Mouse (Mus musculus) hindlimb bud, embryonic 11.5 days (tissue): ENCODE results near the gene Cd300lf.

Experiments used
- DNase-seq: peaks from one replicate; pipeline ENCODE4 v3.0.0-alpha.2; 2012; ENCODE audit warnings: low read depth, low spot score; ENCODE audit errors: extremely low spot score

Gene Cd300lf

DNA sequence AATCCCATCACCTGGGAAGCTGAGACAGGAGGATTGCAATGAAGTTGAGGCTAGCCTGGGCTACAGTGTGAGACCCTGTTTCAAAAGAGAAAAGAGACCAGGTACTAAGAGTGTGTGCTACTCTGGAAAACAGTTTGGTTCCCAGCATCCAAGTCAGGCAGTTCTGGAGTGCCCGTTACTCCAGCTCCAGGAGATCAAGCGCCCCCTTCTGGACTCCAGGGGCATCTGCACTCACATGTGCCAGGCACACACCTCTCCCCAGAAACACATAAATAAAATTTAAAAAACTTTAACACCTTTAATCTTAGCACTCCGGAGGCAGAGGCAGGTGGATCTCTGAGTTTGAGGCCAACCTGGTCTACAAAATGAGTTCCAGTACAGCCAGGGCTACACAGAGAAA is 52.4 kb downstream of the Cd300lf start:
- DNase-seq = no peak

DNA sequence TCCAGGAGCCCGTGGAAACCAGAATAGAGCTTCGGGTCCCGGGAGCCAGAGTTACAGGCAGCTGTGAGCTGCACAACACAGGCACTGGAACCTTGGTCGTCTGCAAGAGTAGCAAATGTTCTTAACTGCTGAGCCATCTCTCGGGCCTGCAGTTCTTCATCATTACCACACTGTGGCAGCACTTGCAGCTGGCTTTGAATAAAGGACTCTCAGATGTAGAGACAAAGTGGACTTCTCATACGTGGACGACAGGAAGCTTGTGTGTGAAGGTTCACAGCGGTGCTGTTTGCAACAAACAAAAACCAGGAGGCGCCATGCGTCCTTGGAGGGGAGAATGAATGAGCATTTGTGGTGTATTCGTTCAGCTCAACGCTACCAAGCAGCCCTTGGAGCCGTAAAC is 52.9 kb downstream of the Cd300lf start:
- DNase-seq = peak; percentile 46

DNA sequence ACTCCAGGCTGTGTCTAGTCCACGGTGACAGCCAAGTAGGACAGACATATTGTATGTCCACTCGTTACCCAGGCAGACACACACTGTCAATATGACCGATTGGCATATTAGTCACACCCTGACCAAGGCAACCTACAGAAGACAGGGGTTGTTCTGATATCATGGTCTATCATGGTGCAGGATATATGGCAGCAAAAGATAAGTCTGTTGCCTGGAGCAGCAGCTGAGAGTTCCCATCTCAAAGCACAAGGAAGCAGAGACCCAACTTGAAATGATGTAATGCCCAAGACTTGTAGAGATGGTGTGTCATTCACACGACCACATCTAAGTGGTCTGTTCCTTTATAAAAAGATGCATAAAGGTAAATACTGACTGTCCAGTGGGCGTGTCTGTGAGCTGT is 55.1 kb downstream of the Cd300lf start:
- DNase-seq = no peak

DNA sequence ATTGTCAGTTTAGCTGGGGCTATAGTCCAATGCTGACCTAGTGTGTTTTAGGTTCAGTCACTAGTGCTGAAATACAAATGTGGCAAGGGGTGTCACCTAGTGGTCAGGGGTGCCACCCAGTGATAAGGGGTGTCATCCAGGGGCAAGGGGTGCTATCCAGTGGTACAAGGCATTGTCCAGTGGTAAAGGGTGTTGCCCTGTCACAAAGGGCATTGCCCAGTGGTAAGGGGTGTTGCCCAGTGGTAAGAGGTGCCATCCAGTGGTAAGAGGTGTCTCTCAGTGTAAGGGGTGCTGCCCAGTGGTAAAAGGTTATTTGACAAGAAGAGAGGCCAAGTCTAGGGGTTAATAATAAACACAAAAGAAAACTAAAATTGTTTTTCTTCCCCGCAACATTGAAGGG is 56.4 kb downstream of the Cd300lf start:
- no peak for DNase-seq

DNA sequence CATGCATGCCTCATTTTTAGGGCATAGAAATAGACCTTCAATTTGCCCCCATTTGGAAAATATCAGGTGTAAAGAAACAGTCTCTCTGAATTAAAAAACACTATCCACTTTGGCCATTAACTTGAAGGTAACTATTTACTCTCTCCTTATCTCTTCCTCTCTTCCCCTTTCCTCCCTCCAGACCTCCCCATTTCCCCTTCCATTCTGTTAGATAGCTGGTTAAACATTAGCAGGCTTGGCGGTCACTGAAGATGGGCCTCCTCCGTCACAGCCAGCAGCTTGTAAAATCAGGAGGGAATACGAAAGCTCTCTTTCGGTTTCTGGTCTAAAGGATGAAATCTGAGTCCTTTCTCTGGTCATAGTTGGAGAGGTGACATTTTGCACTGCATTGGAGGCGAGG is 57.9 kb downstream of the Cd300lf start:
- DNase-seq = no peak

DNA sequence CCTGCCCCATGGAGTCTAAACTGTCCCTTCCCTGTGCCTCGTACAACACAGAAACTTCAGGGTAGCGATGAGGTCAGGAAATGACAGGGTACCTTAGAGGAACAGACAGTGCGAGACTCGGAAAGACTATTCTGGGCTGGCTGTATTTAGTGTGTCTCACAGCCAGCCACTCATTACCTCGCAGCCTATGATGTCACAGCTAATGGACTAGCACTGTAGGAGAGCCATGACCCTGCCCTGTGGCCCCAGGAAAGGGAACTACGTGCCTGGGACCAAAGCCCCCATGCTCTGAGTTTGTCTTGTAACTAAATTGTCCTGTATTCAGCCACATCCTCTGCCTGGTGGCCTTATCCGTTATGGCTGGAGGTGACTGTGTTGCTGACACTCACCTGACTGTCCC is 58.4 kb downstream of the Cd300lf start:
- DNase-seq = no peak

DNA sequence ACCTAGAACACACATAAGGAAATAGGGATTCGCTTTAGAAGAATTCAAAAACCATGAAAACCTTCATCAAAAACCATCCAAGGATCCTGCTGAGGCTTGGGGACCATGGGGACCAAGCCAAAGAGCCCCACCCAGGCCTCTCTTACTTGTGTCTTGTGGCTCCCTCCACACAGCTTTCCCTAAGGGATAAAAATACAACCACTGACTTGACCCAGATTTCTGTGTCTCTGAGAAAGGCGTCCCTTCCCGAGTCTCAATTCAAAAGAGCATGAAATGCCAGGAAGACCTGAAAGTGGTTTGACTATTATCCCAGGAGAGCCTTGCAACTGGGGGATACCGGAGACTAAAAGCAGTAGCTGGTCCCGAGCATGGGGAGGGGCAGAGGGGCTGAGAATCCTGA is 60.8 kb downstream of the Cd300lf start:
- no peak for DNase-seq

DNA sequence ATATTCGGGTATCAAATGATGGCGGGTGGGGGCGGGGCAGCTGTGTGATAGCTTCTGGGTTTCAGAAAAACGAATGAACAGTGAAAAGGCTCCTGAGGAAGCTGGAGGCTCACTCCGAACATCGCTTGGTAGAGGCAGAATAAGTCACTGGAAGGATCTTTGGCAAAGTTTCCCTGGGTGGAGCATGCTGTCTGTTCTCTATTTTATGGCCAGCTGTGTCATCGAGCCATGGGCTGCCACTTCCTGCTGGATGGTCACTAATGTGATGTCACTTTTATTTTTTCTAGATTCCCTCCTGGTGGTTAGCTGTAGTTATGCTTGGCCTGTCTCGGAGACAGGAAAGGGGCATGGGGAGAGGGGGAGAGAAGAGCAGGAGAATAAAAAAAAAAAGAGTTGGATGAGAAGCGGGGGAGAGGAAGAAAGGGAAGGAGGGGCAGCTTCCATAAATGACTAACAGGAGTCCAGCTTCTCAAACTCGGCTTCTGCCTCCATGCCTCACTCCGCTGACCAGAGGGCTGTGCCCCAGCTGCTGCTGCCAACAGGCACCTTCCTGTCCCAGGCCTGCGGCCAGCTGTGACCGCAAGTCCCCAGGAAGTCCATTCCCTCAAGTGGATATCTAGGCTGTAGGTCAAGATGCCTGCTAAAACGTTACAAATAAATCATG is 62.0 kb downstream of the Cd300lf start:
- DNase-seq = no peak

DNA sequence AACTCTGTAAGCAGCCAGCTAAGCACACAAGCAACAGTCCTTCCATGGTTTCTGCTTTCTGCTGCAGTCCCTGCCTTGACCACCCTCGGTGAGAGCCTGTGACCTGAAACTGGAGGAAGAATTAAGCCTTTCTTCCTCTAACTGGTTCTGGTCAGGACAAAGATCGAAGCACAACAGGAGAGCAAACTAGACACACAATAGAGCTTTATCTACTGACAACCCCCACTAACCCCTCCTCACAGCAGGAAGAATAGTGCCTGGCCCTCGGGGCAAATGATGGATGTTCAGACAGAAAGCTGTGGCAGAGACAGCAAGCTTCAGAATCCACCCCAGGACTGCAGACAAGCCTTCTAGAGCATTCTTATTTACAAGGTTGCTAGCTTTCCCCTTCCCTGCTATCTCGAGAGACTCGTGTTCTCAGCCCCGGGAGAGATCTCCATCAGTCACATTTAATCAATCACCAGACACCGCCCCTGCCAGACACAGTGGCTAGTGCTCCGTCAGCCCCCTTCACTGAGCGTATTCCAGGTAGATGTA is 62.7 kb downstream of the Cd300lf start:
- DNase-seq = no peak

DNA sequence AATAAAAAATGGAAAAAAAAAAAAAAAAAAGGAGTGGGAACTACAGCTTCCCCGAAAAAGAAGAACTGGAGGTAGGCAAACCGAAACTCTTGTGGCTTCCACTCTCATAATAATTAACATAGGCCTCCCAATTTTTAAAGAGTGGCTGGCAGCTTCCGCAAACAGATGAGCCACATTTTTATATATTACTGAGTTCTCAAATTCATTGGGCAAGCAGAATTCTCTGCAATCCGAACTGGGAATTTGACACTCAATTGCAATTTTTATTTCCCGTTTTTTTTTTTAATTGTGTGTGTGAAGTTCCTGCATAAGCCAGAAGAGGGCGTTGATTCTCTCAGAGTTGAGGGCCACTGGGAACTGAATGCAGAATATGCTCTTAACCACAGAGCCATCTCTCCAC is 67.0 kb downstream of the Cd300lf start:
- no peak for DNase-seq
